13 mouse cellular contexts compared by ENCODE assay signal in the genomic region with DNA sequence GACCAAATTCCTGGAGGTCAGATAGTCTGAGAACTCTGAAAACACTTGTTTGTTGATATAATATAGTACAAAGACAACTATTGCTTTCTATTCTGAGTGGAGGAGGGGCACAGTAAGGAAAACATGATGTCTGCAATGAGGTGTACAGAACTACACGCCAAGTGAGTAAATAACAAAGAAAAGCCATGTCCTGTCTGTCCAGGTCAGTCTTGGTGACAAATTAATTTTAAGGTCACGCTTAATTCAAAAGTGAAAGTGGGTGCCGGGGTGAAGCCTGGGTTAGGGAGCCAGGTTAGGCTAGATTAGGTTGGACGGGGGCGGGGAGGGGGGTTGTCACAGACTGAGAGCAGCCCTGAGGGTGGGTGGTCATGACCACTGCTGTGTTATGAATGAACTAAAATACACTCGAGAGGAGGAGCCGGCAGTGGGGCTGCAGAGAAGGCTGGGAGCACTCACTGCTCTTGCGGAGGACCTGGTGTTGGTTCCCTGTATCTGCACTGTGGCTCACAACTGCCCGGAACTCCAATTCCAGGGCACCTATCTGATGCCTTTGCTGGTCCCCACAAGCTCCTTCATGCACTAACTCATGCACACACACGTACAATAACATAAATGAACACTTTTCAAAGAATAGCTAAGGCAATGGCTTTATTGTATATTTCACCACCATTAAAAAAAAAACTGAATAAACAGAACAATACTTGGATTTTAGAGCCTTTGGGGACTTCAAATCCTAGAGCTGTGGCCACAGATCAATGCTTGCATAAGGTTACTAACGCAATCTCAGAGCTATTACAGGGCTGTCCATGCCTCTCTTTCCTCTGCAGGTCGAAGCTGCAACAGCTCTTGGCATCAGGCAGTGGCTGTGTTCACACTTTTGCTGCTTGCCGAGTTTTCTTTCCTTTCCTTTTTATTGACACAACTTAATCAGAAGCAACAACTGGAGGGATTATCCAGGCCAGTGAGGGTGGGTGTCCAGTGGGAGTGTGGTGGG. TPM values are rescaled to one million over a fixed set of nuclear protein-coding genes. Genes with fewer than 3 reads are reported as not detected.
DNase-seq lines count a peak whose midpoint lies in the region; TF ChIP-seq lines count a peak whose summit lies in the region.
"Had no signal": no experiment of that assay in that cellular context is flagged by ENCODE, and none has a peak within 500 bp of the region (broad histone marks: within the 10 kb centered on the region; RNA-seq: fewer than 3 reads in every experiment).

No protein-coding gene starts in this region.

- H3K4me1 ChIP-seq in thymus, adult 2 months (replicated peaks; ENCODE audit: control insufficient read depth, insufficient read depth, low read length), result peaks cover 34% of the 10 kb centered on the region
- H3K4me1 ChIP-seq in small intestine, adult 2 months (ENCODE audit: control insufficient read depth, insufficient read depth, insufficient read length, low read length), result peaks cover 12% of the 10 kb centered on the region
- peaks cover 26% of the 10 kb centered on the region for H3K4me1 ChIP-seq in midbrain, embryonic 10.5 days

- no peak for TF ChIP-seq POLR2A in thymus, adult 2 months (IDR thresholded peaks at IDR 0.05; ENCODE audit: control insufficient read depth, extremely low read depth, insufficient read depth, low read length, poor library complexity)
- TF ChIP-seq POLR2A in small intestine, adult 2 months (IDR thresholded peaks at IDR 0.05; ENCODE audit: low read depth, low read length), result no peak

- no peaks in the 10 kb centered on the region for H3K9me3 ChIP-seq in midbrain, embryonic 10.5 days (replicated peaks)
- H3K9me3 ChIP-seq: limb, embryonic 13.5 days; midbrain, embryonic 12.5 days; neural tube, embryonic 15.5 days had no signal

- WGBS in thymus, adult 2 months, result 38% methylated on average over 13 of the region's 13 CpGs
- WGBS in small intestine, adult 2 months, result 27% methylated on average over 13 of the region's 13 CpGs
- 69% methylated on average over 13 of the region's 13 CpGs for WGBS in midbrain, embryonic 10.5 days

- H3K4me3 ChIP-seq in gastrocnemius, adult 2 months, result 0 out of 2 replicates have a peak overlapping the region, but pooled peaks have one; percentile 5
- peak overlapping the region; percentile 29 for H3K4me3 ChIP-seq in thymus, adult 2 months (ENCODE audit: control insufficient read depth, insufficient read depth, low read length)
- peak overlapping the region; percentile 46 for H3K4me3 ChIP-seq in small intestine, adult 2 months (ENCODE audit: low read depth, low read length)
- no peak overlapping the region for H3K4me3 ChIP-seq in midbrain, embryonic 10.5 days
- H3K4me3 ChIP-seq: heart, adult 2 months; limb, embryonic 13.5 days; midbrain, embryonic 12.5 days; neural tube, embryonic 15.5 days had no signal

- TF ChIP-seq CTCF in gastrocnemius, adult 2 months (IDR thresholded peaks at IDR 0.05), result no peak
- TF ChIP-seq CTCF in thymus, adult 2 months (IDR thresholded peaks at IDR 0.05; ENCODE audit: borderline replicate concordance, control insufficient read depth, extremely low read depth, insufficient read depth, low read length, poor library complexity), result no peak
- no peak; the same call in 1 of the 2 replicates for TF ChIP-seq CTCF in small intestine, adult 2 months (IDR thresholded peaks at IDR 0.05; ENCODE audit: extremely low read depth, insufficient read length, insufficient replicate concordance, low read depth, low read length)

- intact Hi-C loops in gastrocnemius, adult 2 months (cut with DNase I), result no loop called here
- intact Hi-C loops in heart, postnatal 25 days (cut with DNase I), result no loop called here

- H3K36me3 ChIP-seq in thymus, adult 2 months (ENCODE audit: control insufficient read depth, insufficient read depth, low read length), result no peaks in the 10 kb centered on the region
- no peaks in the 10 kb centered on the region for H3K36me3 ChIP-seq in small intestine, adult 2 months (ENCODE audit: control insufficient read depth, insufficient read depth, low read length)
- H3K36me3 ChIP-seq in midbrain, embryonic 10.5 days, result no peaks in the 10 kb centered on the region
- H3K36me3 ChIP-seq: limb, embryonic 13.5 days; midbrain, embryonic 12.5 days had no signal

- no peak for DNase-seq in gastrocnemius, adult 2 months
- DNase-seq in gastrocnemius, adult 8-10 months (ENCODE audit: low spot score in 2 of 2), result no peak
- DNase-seq in thymus, adult 2 months, result peak; percentile 8
- DNase-seq in thymus, postnatal 36 days, result no peak
- peak; percentile 60 for DNase-seq in gonadal fat pad, adult 2 months (ENCODE audit: low read depth)
- no peak for DNase-seq in midbrain, embryonic 10.5 days (ENCODE audit: low spot score)
- DNase-seq in heart, postnatal 25 days (ENCODE audit: low spot score), result no peak
- DNase-seq: heart, adult 2 months had no signal

- H3K27me3 ChIP-seq in thymus, adult 2 months (ENCODE audit: control insufficient read depth, insufficient read depth, low read length), result no peaks in the 10 kb centered on the region
- no peaks in the 10 kb centered on the region for H3K27me3 ChIP-seq in small intestine, adult 2 months (ENCODE audit: control insufficient read depth, insufficient read depth, low read length)
- H3K27me3 ChIP-seq in midbrain, embryonic 10.5 days (ENCODE audit: low read depth, poor library complexity, severe bottlenecking), result peaks cover 35% of the 10 kb centered on the region

- no peak overlapping the region for H3K27ac ChIP-seq in gastrocnemius, adult 2 months
- peak overlapping the region; percentile 84; the same call in 1 of the 2 replicates for H3K27ac ChIP-seq in thymus, adult 2 months (ENCODE audit: control insufficient read depth, insufficient read depth, low read length)
- no peak overlapping the region; the same call in 1 of the 2 replicates for H3K27ac ChIP-seq in small intestine, adult 2 months (ENCODE audit: insufficient read depth, low read depth, low read length)
- no peak overlapping the region for H3K27ac ChIP-seq in midbrain, embryonic 10.5 days (replicated peaks)
- H3K27ac ChIP-seq: hindbrain, embryonic 14.5 days; limb, embryonic 13.5 days; midbrain, embryonic 12.5 days; neural tube, embryonic 15.5 days had no signal

RNA-seq across cellular contexts. Expression of a gene that starts 2.6 kb away (rescaled TPM):
- total RNA-seq in gastrocnemius, adult 2 months (2021), result 1 to 10 TPM; 3.0 to 3.8 TPM
- 1 to 10 TPM; 2.2 to 3.1 (median 2.5) TPM for total RNA-seq in gastrocnemius, adult 8-10 months (2022)
- 38.1 and 39.1 TPM in 2 replicates for polyA plus RNA-seq in thymus, adult 2 months (2012; rRNA removed)
- polyA plus RNA-seq in gonadal fat pad, adult 2 months (2012; rRNA removed), result 17.6 and 19.9 TPM in 2 replicates
- polyA plus RNA-seq in small intestine, adult 2 months (2012; rRNA removed), result 4.9 and 7.6 TPM in 2 replicates
- polyA plus RNA-seq in midbrain, embryonic 10.5 days (2016; fragmentation: Nextera tagmentation; extraction: Ambion mirVana), result 1.9 and 2.5 TPM in 2 replicates
- total RNA-seq in heart, postnatal 25 days (2021), result 1 to 10 TPM; 3.1 TPM

Comparison
In these comparisons a context has a peak if more than half of its experiments do, and no peak if none do; other contexts are left out.
1. DNase-seq: peak in thymus, adult 2 months (single experiment) and gonadal fat pad, adult 2 months (single experiment); none in gastrocnemius, adult 2 months (single experiment), gastrocnemius, adult 8-10 months (0 of 2), thymus, postnatal 36 days (0 of 2), midbrain, embryonic 10.5 days (single experiment) and heart, postnatal 25 days (single experiment).